Mouse (Mus musculus) hindbrain, embryonic 16.5 days (tissue): ENCODE measurements around the gene Umad1. TPM values are rescaled to one million over a fixed set of nuclear protein-coding genes. Genes with fewer than 3 reads are reported as not detected.
A peak's percentile ranks its signal among the peaks of the same experiment; 100 is the strongest.

Experiments used
- ATAC-seq: fragments of 200-750 bp; cut with Nextera tagmentation; 2 replicates; pipeline ENCODE4 v1.8.0; 2017; ENCODE audit warnings: moderate TSS enrichment, moderate library complexity
- H3K27ac ChIP-seq: fragments of 300-500 bp; sonication (generic); 2 replicates; pipeline ENCODE4 v1.5.1; 2014; ENCODE audit warnings: low read depth, mild to moderate bottlenecking, control low read depth, low read length, moderate library complexity
- H3K27me3 ChIP-seq: fragments of 300-500 bp; sonication (generic); replicated peaks from 2 replicates; pipeline ENCODE4 v1.6.1; 2014; ENCODE audit warnings: low read length; ENCODE audit not compliant: control insufficient read depth, insufficient read depth
- H3K36me3 ChIP-seq: fragments of 300-500 bp; sonication (generic); 2 replicates; pipeline ENCODE4 v1.6.1; 2014; ENCODE audit warnings: mild to moderate bottlenecking, low read length, moderate library complexity, mixed read lengths; ENCODE audit not compliant: control insufficient read depth, insufficient read depth
- H3K4me1 ChIP-seq: fragments of 300-500 bp; sonication (generic); 2 replicates; pipeline ENCODE4 v1.6.1; 2014; ENCODE audit warnings: low read depth, low read length; ENCODE audit not compliant: control insufficient read depth, insufficient read depth
- H3K4me2 ChIP-seq: fragments of 300-500 bp; sonication (generic); 2 replicates; pipeline ENCODE4 v1.6.1; 2014; ENCODE audit warnings: mild to moderate bottlenecking, low read length, control low read depth, moderate library complexity
- H3K4me3 ChIP-seq: fragments of 300-500 bp; sonication (generic); 2 replicates; pipeline ENCODE4 v1.5.1; 2014; ENCODE audit warnings: mild to moderate bottlenecking, low read length, control low read depth, moderate library complexity
- H3K9ac ChIP-seq: fragments of 300-500 bp; sonication (generic); 2 replicates; pipeline ENCODE4 v1.6.1; 2014; ENCODE audit warnings: low read depth, mild to moderate bottlenecking, control low read depth, low read length, moderate library complexity
- H3K9me3 ChIP-seq: fragments of 300-500 bp; sonication (generic); 2 replicates; pipeline ENCODE4 v1.6.1; 2014; ENCODE audit warnings: mild to moderate bottlenecking, low read length, moderate library complexity; ENCODE audit not compliant: control insufficient read depth
- WGBS: fragments of 180-500 bp; shearing (Covaris S2); extraction: QIAGEN DNeasy Blood & Tissue Kit; methylation state at CpG from one replicate; pipeline ENCODE4 v1.1.7; 2014; 5-methylcytosine and 5-hydroxymethylcytosine counted together
- polyA plus RNA-seq: library from polyadenylated mRNA; unstranded; fragments of >200 nt; fragmentation: Nextera tagmentation; extraction: Ambion mirVana; gene quantifications from 2 replicates; pipeline ENCODE4 v1.2.1, GENCODE M21; 2015

The Umad1 gene
- polyA plus RNA-seq, 1 experiment from 2014 or later: 62.6 TPM

- no peak overlapping the region for H3K9ac ChIP-seq
- WGBS: 89% methylated on average over 6 of the region's 6 CpGs
- no peaks in the 10 kb centered on the region for H3K9me3 ChIP-seq
- no peak overlapping the region for H3K27ac ChIP-seq
- no peaks in the 10 kb centered on the region for H3K36me3 ChIP-seq
- no peaks in the 10 kb centered on the region for H3K27me3 ChIP-seq
- H3K4me2 ChIP-seq: no peak overlapping the region
- H3K4me3 ChIP-seq: no peak overlapping the region
- ATAC-seq: no peak
- no peaks in the 10 kb centered on the region for H3K4me1 ChIP-seq
These were observed 80.4 kb downstream of the Umad1 start for GRCm38 (mm10) chr6:8339453-8339852.

GRCm38 (mm10) chr6:8343271-8343670 lies 84.2 kb downstream of the Umad1 start:
- WGBS: 95% methylated on average over 4 of the region's 4 CpGs
- no peaks in the 10 kb centered on the region for H3K36me3 ChIP-seq
- H3K4me1 ChIP-seq: no peaks in the 10 kb centered on the region
- H3K4me3 ChIP-seq: no peak overlapping the region
- H3K27ac ChIP-seq: no peak overlapping the region
- no peaks in the 10 kb centered on the region for H3K27me3 ChIP-seq
- H3K4me2 ChIP-seq: no peak overlapping the region
- H3K9me3 ChIP-seq: no peaks in the 10 kb centered on the region
- H3K9ac ChIP-seq: no peak overlapping the region
- no peak for ATAC-seq

- Histone ChIP-seq H3K27me3 (no peaks in the 10 kb centered on the region), H3K36me3 (no peaks in the 10 kb centered on the region), H3K27ac (no peak overlapping the region), H3K4me2 (no peak overlapping the region), H3K4me3 (no peak overlapping the region), H3K9ac (no peak overlapping the region), H3K4me1 (no peaks in the 10 kb centered on the region), H3K9me3 (no peaks in the 10 kb centered on the region)
- WGBS: 80% methylated on average over 5 of the region's 5 CpGs
- no peak for ATAC-seq
These were observed 86.2 kb downstream of the Umad1 start for GRCm38 (mm10) chr6:8345219-8345856.

GRCm38 (mm10) chr6:8347154-8347553 lies 88.1 kb downstream of the Umad1 start:
- WGBS: 90% methylated on average over 2 of the region's 2 CpGs
- no peak for ATAC-seq
- H3K4me1 ChIP-seq: no peaks in the 10 kb centered on the region
- H3K36me3 ChIP-seq: no peaks in the 10 kb centered on the region
- H3K9me3 ChIP-seq: no peaks in the 10 kb centered on the region
- H3K9ac ChIP-seq: no peak overlapping the region; the same call in 1 of the 2 replicates
- no peak overlapping the region for H3K4me3 ChIP-seq
- H3K27me3 ChIP-seq: no peaks in the 10 kb centered on the region
- no peak overlapping the region for H3K4me2 ChIP-seq
- no peak overlapping the region for H3K27ac ChIP-seq

GRCm38 (mm10) chr6:8348344-8348743 lies 89.3 kb downstream of the Umad1 start:
- no peak overlapping the region for H3K9ac ChIP-seq
- no peak overlapping the region for H3K4me2 ChIP-seq
- H3K27ac ChIP-seq: no peak overlapping the region
- no peaks in the 10 kb centered on the region for H3K27me3 ChIP-seq
- no peaks in the 10 kb centered on the region for H3K9me3 ChIP-seq
- no peak overlapping the region for H3K4me3 ChIP-seq
- peaks cover 10% of the 10 kb centered on the region for H3K4me1 ChIP-seq
- WGBS: 93% methylated on average over 1 of the region's 1 CpGs
- no peak for ATAC-seq
- H3K36me3 ChIP-seq: no peaks in the 10 kb centered on the region

- Histone ChIP-seq H3K36me3 (no peaks in the 10 kb centered on the region), H3K27ac (no peak overlapping the region)
- ATAC-seq: no peak
These were observed 90.1 kb downstream of the Umad1 start for GRCm38 (mm10) chr6:8349060-8349670.

GRCm38 (mm10) chr6:8351507-8351906 lies 92.4 kb downstream of the Umad1 start:
- H3K9me3 ChIP-seq: no peaks in the 10 kb centered on the region
- no peak overlapping the region for H3K4me3 ChIP-seq
- WGBS: 80% methylated on average over 2 of the region's 2 CpGs
- H3K4me1 ChIP-seq: peaks cover 16% of the 10 kb centered on the region
- no peaks in the 10 kb centered on the region for H3K36me3 ChIP-seq
- H3K4me2 ChIP-seq: no peak overlapping the region
- no peak for ATAC-seq
- H3K27me3 ChIP-seq: no peaks in the 10 kb centered on the region
- H3K27ac ChIP-seq: no peak overlapping the region
- H3K9ac ChIP-seq: no peak overlapping the region

More at GRCm38 (mm10) chr6:8349060-8349670, 90.1 kb downstream of the Umad1 start:
- no peak overlapping the region for H3K9ac ChIP-seq
- WGBS: 86% methylated on average over 2 of the region's 2 CpGs
- no peaks in the 10 kb centered on the region for H3K27me3 ChIP-seq
- no peak overlapping the region for H3K4me3 ChIP-seq
- H3K4me2 ChIP-seq: no peak overlapping the region
- H3K9me3 ChIP-seq: no peaks in the 10 kb centered on the region
- H3K4me1 ChIP-seq: peaks cover 16% of the 10 kb centered on the region

- Histone ChIP-seq H3K27me3 (no peaks in the 10 kb centered on the region), H3K4me1 (peaks cover 16% of the 10 kb centered on the region), H3K27ac (peak overlapping the region; percentile 3; the same call in 1 of the 2 replicates), H3K9me3 (no peaks in the 10 kb centered on the region), H3K4me2 (peak overlapping the region; percentile 41), H3K9ac (peak overlapping the region; percentile 14; the same call in 1 of the 2 replicates), H3K36me3 (no peaks in the 10 kb centered on the region), H3K4me3 (peak overlapping the region; percentile 8; the same call in 1 of the 2 replicates)
- WGBS: 15% methylated on average over 12 of the region's 12 CpGs
- ATAC-seq: peak; percentile 68
These were observed 93.6 kb downstream of the Umad1 start for GRCm38 (mm10) chr6:8352533-8353168.

- ATAC-seq: no peak
- H3K4me3 ChIP-seq: no peak overlapping the region
- no peaks in the 10 kb centered on the region for H3K36me3 ChIP-seq
- H3K4me1 ChIP-seq: peaks cover 16% of the 10 kb centered on the region
- WGBS: 32% methylated on average over 4 of the region's 4 CpGs
- H3K27me3 ChIP-seq: no peaks in the 10 kb centered on the region
- no peak overlapping the region for H3K9ac ChIP-seq
- no peaks in the 10 kb centered on the region for H3K9me3 ChIP-seq
- no peak overlapping the region for H3K27ac ChIP-seq
- H3K4me2 ChIP-seq: no peak overlapping the region
These were observed 94.4 kb downstream of the Umad1 start for GRCm38 (mm10) chr6:8353461-8353860.
